Mouse (Mus musculus): ENCODE measurements at regions not wholly inside any gene's neighbourhood (a gene's known extent, or its start where the extent isn't known, plus 50 kb on each side); places are given as distances from the start of the nearest gene placed in this dataset.
"Not testable (repeated sequence)": the region's sequence is repeated elsewhere in the genome, so short reads cannot be mapped to it uniquely, and the experiment has no call there.

- 77% methylated on average over 6 of the region's 6 CpGs for WGBS
- Histone ChIP-seq H3K4me1 (no peaks in the 10 kb centered on the region), H3K27me3 (no peaks in the 10 kb centered on the region), H3K4me3 (no peak overlapping the region), H3K4me2 (no peak overlapping the region), H3K9me3 (replicated peaks) (no peaks in the 10 kb centered on the region), H3K9ac (no peak overlapping the region), H3K36me3 (ENCODE audit: poor library complexity, severe bottlenecking) (no peaks in the 10 kb centered on the region), H3K27ac (no peak overlapping the region)
- peak; percentile 65; the same call in 1 of the 2 replicates for ATAC-seq
Observed at GRCm38 (mm10) chr10:104798816-104799393, 605.1 kb downstream of the Gm4340 start.

- H3K27ac ChIP-seq, result no peak overlapping the region
- H3K9me3 ChIP-seq (replicated peaks), result no peaks in the 10 kb centered on the region; the same call in 1 of the 2 replicates
- ATAC-seq, result no peak
- H3K9ac ChIP-seq, result no peak overlapping the region
- no peaks in the 10 kb centered on the region for H3K27me3 ChIP-seq
- no peaks in the 10 kb centered on the region for H3K4me1 ChIP-seq
- H3K36me3 ChIP-seq (ENCODE audit: poor library complexity, severe bottlenecking), result no peaks in the 10 kb centered on the region
- 100% methylated on average over 1 of the region's 1 CpGs for WGBS
- H3K4me2 ChIP-seq, result no peak overlapping the region
- no peak overlapping the region for H3K4me3 ChIP-seq
Observed at GRCm38 (mm10) chr10:104804849-104805248, 611.0 kb downstream of the Gm4340 start.

DNA sequence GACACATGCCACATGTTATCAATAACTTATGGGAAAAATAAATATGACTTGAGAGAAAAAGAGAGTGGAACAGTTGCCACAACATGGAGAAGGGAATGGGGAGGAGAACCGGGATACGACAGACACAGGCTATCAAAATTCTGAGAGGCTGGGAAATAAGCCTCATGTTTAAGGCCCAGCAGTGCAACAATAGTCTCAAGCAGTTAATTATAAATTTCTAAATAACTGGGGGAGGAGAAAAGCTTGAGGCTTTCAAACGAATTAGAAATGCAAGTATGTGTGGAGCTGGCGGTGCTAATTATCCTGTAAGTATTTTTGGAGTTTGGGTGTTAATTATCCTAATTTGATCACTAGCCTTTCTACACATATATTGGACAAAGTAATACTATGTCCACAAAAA, 624.4 kb downstream of the Gm4340 start:
- Histone ChIP-seq H3K9me3 (replicated peaks) (no peaks in the 10 kb centered on the region), H3K36me3 (ENCODE audit: poor library complexity, severe bottlenecking) (no peaks in the 10 kb centered on the region), H3K9ac (no peak overlapping the region), H3K27me3 (no peaks in the 10 kb centered on the region), H3K27ac (no peak overlapping the region), H3K4me3 (no peak overlapping the region), H3K4me2 (no peak overlapping the region), H3K4me1 (no peaks in the 10 kb centered on the region)
- peak; percentile 74; the same call in 1 of the 2 replicates for ATAC-seq
- WGBS, result 30% methylated on average over 4 of the region's 4 CpGs

DNA sequence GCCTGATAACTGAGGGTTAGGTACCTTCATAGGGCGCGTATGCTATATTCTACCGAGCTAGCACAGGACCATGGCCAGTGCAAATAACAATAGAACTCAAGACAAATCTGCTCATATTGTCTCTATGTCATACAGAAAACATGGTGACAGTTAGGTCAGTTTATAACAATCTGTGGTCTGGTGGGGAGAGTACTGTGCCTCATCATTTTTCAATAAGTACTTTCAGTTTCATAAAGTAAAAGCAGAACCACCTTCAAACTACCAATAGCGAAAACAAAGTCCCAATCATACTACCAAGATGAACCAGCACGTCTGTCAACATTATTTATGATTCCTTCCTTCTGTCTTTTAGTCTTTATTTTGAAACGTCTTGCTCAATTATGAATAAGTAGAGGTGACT, 658.0 kb downstream of the Gm4340 start:
- H3K4me1 ChIP-seq, result 0 out of 2 replicates have a peak, but pooled peaks cover 3% of the 10 kb centered on the region
- H3K27ac ChIP-seq, result no peak overlapping the region
- no peaks in the 10 kb centered on the region for H3K36me3 ChIP-seq (ENCODE audit: poor library complexity, severe bottlenecking)
- H3K4me3 ChIP-seq, result no peak overlapping the region
- no peaks in the 10 kb centered on the region for H3K27me3 ChIP-seq
- no peak overlapping the region for H3K4me2 ChIP-seq
- no peak overlapping the region for H3K9ac ChIP-seq
- no peaks in the 10 kb centered on the region for H3K9me3 ChIP-seq (replicated peaks)
- 91% methylated on average over 6 of the region's 6 CpGs for WGBS
- ATAC-seq, result no peak

DNA sequence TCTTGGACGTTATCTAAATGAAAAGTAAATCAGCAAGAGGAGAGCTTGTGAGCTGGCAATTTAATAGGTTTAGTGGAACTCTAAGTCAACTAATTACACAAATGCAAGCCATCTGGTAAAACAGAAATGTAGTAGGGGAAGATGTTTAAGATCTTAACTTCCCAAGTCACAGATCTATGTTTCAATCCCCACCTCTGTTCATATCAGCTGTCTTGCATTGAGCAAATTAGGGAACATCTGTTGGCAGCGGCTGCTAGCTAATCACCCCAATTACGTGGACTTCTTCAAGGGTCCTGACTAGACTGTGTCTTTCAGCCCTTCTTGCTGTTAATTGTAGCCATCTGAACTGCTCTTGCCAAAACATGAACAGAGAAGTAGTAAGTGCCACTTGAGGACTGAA, 659.3 kb downstream of the Gm4340 start:
- WGBS, result 56% methylated on average over 3 of the region's 3 CpGs
- no peak overlapping the region for H3K4me3 ChIP-seq
- no peak for ATAC-seq

GRCm38 (mm10) chr10:104878246-104878645, 684.4 kb downstream of the Gm4340 start:
- H3K9ac ChIP-seq, result no peak overlapping the region
- H3K4me2 ChIP-seq, result no peak overlapping the region
- no peak overlapping the region for H3K4me3 ChIP-seq
- H3K9me3 ChIP-seq (replicated peaks), result no peaks in the 10 kb centered on the region
- no peak overlapping the region for H3K27ac ChIP-seq
- H3K27me3 ChIP-seq, result no peaks in the 10 kb centered on the region
- ATAC-seq, result no peak
- 81% methylated on average over 3 of the region's 3 CpGs for WGBS
- no peaks in the 10 kb centered on the region for H3K36me3 ChIP-seq (ENCODE audit: poor library complexity, severe bottlenecking)
- H3K4me1 ChIP-seq, result no peaks in the 10 kb centered on the region

More for the DNA sequence above, 659.3 kb downstream of the Gm4340 start:
- Histone ChIP-seq H3K4me1 (0 out of 2 replicates have a peak, but pooled peaks cover 3% of the 10 kb centered on the region), H3K9ac (no peak overlapping the region), H3K9me3 (replicated peaks) (no peaks in the 10 kb centered on the region), H3K27me3 (no peaks in the 10 kb centered on the region), H3K4me2 (no peak overlapping the region), H3K27ac (no peak overlapping the region), H3K36me3 (ENCODE audit: poor library complexity, severe bottlenecking) (no peaks in the 10 kb centered on the region)

DNA sequence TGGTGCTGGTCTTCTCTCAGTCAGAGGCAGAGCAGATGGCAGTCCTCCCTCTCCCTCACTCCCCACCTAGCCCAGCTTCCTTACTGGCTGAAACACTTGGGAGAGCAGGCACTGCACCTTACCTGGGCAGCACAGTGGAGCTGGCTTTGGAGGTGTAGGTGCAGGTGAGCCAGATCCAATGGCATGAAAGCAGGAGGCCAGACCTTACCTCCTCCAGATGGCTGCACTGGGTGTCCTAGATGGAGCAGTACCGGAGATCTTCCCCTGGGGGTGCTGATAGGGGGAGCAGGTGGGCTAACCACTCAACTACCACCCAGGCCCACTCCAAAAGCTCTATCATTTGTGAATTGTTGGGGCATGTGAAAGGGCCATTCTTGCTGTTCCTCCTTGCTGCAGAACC, 660.0 kb downstream of the Tmtc2 start:
- Histone ChIP-seq H3K9ac (no peak overlapping the region), H3K9me3 (replicated peaks) (no peaks in the 10 kb centered on the region), H3K4me2 (no peak overlapping the region), H3K27ac (no peak overlapping the region), H3K4me3 (no peak overlapping the region), H3K27me3 (no peaks in the 10 kb centered on the region), H3K36me3 (ENCODE audit: poor library complexity, severe bottlenecking) (no peaks in the 10 kb centered on the region), H3K4me1 (no peaks in the 10 kb centered on the region)
- 82% methylated on average over 1 of the region's 1 CpGs for WGBS
- no peak for ATAC-seq

GRCm38 (mm10) chr10:104915521-104915920, 658.7 kb downstream of the Tmtc2 start:
- H3K27me3 ChIP-seq, result no peaks in the 10 kb centered on the region
- no peak for ATAC-seq
- WGBS, result 84% methylated on average over 1 of the region's 1 CpGs
- H3K4me3 ChIP-seq, result no peak overlapping the region
- H3K4me2 ChIP-seq, result no peak overlapping the region
- no peaks in the 10 kb centered on the region for H3K9me3 ChIP-seq (replicated peaks)
- no peak overlapping the region for H3K9ac ChIP-seq
- H3K27ac ChIP-seq, result no peak overlapping the region
- no peaks in the 10 kb centered on the region for H3K36me3 ChIP-seq (ENCODE audit: poor library complexity, severe bottlenecking)
- H3K4me1 ChIP-seq, result no peaks in the 10 kb centered on the region

- Histone ChIP-seq H3K27me3 (no peaks in the 10 kb centered on the region), H3K4me1 (no peaks in the 10 kb centered on the region), H3K9ac (no peak overlapping the region), H3K4me2 (no peak overlapping the region), H3K36me3 (ENCODE audit: poor library complexity, severe bottlenecking) (no peaks in the 10 kb centered on the region), H3K27ac (no peak overlapping the region), H3K4me3 (no peak overlapping the region), H3K9me3 (replicated peaks) (no peaks in the 10 kb centered on the region)
- WGBS, result 76% methylated on average over 1 of the region's 1 CpGs
- ATAC-seq, result no peak
Observed at GRCm38 (mm10) chr10:104936660-104937059, 637.6 kb downstream of the Tmtc2 start.

DNA sequence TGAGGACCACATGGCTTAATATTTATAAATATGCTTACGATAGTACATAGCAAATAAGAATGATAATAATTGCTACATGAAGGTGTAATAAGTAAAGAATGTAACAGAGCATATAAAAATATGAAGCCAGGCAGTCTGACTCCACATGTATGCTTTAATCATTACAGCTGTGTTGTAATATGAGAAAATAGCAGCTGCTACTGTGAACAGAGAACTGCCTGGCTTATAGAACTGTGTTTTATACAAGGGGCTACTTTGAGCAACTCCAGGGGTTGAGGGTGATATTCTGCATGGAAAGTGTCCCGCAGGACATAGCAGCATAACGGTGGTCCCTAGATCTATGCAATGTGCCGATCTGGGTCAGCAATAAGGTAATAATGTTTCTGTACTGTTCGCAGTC, 627.9 kb downstream of the Tmtc2 start:
- ATAC-seq, result no peak
- H3K27me3 ChIP-seq, result no peaks in the 10 kb centered on the region
- no peaks in the 10 kb centered on the region for H3K36me3 ChIP-seq (ENCODE audit: poor library complexity, severe bottlenecking)
- no peaks in the 10 kb centered on the region for H3K9me3 ChIP-seq (replicated peaks)
- no peak overlapping the region for H3K4me2 ChIP-seq
- no peak overlapping the region for H3K4me3 ChIP-seq
- 98% methylated on average over 5 of the region's 5 CpGs for WGBS
- H3K4me1 ChIP-seq, result no peaks in the 10 kb centered on the region
- H3K9ac ChIP-seq, result no peak overlapping the region
- no peak overlapping the region for H3K27ac ChIP-seq

GRCm38 (mm10) chr10:104948821-104949220, 625.4 kb downstream of the Tmtc2 start:
- not testable (repeated sequence) for H3K27ac ChIP-seq; H3K4me1 ChIP-seq; H3K9ac ChIP-seq; H3K27me3 ChIP-seq; H3K4me2 ChIP-seq; H3K4me3 ChIP-seq; H3K9me3 ChIP-seq (replicated peaks); H3K36me3 ChIP-seq (ENCODE audit: poor library complexity, severe bottlenecking)
- ATAC-seq, result 0 out of 2 replicates have a peak, but pooled peaks have one; percentile 30

- whole genome bisulfite sequencing, result 86% methylated on average over 6 of the region's 6 CpGs
Observed at GRCm38 (mm10) chr10:104968381-104968908, 605.8 kb downstream of the Tmtc2 start.

More at GRCm38 (mm10) chr10:104968381-104968908, 605.8 kb downstream of the Tmtc2 start:
- H3K9me3 ChIP-seq (replicated peaks), result no peaks in the 10 kb centered on the region
- no peak overlapping the region for H3K9ac ChIP-seq
- ATAC-seq, result no peak
- no peaks in the 10 kb centered on the region for H3K4me1 ChIP-seq
- no peaks in the 10 kb centered on the region for H3K27me3 ChIP-seq
- no peak overlapping the region for H3K4me3 ChIP-seq
- no peak overlapping the region for H3K4me2 ChIP-seq
- H3K36me3 ChIP-seq (ENCODE audit: poor library complexity, severe bottlenecking), result no peaks in the 10 kb centered on the region
- no peak overlapping the region for H3K27ac ChIP-seq

All from forebrain, embryonic 13.5 days (tissue).